8 mouse cellular contexts compared by ENCODE assay signal in genomic region chr19:44314871-44315414, GRCm38 (mm10). TPM values are rescaled to one million over a fixed set of nuclear protein-coding genes. Genes with fewer than 3 reads are reported as not detected.
A peak's percentile ranks its signal among the peaks of the same experiment; 100 is the strongest.
DNase-seq lines count a peak whose midpoint lies in the region; ATAC-seq lines count a peak whose summit lies in the region.

No protein-coding gene starts in this region.

- no peaks in the 10 kb centered on the region for H3K36me3 ChIP-seq in liver, embryonic 13.5 days
- H3K36me3 ChIP-seq in neural tube, embryonic 12.5 days = no peaks in the 10 kb centered on the region

- DNase-seq in urinary bladder, postnatal 25 days (ENCODE audit: low spot score) = peak; percentile 33
- DNase-seq in urinary bladder, adult 2 months (ENCODE audit: low spot score) = no peak
- DNase-seq in cerebellum, adult 8-10 months = peak; percentile 59
- no peak for DNase-seq in liver, embryonic 13.5 days
- no peak for DNase-seq in yolk sac, embryonic 10.5 days (ENCODE audit: low spot score)

- peak; percentile 48 for ATAC-seq in granulocyte monocyte progenitor cell, adult 5-6 weeks (replicated peaks; ENCODE audit: poor library complexity, severe bottlenecking)
- peak; percentile 57 for ATAC-seq in inflammation-experienced regulatory T-cells, adult 6 months
- peak; percentile 45 for ATAC-seq in liver, embryonic 13.5 days (ENCODE audit: low read depth)
- peak; percentile 46; the same call in 1 of the 2 replicates for ATAC-seq in neural tube, embryonic 12.5 days (ENCODE audit: low FRiP score, low read depth)

- 2% methylated on average over 11 of the region's 11 CpGs for WGBS in liver, embryonic 13.5 days (ENCODE audit: insufficient replicate concordance)
- 2% methylated on average over 11 of the region's 11 CpGs for WGBS in neural tube, embryonic 12.5 days

- H3K4me3 ChIP-seq in liver, embryonic 13.5 days (replicated peaks) = peak overlapping the region; percentile 55
- H3K4me3 ChIP-seq in neural tube, embryonic 12.5 days = peak overlapping the region; percentile 48

- peaks cover 37% of the 10 kb centered on the region for H3K4me1 ChIP-seq in liver, embryonic 13.5 days (replicated peaks)
- peaks cover 28% of the 10 kb centered on the region for H3K4me1 ChIP-seq in neural tube, embryonic 12.5 days

- peak overlapping the region; percentile 47 for H3K9ac ChIP-seq in liver, embryonic 13.5 days
- peak overlapping the region; percentile 47 for H3K9ac ChIP-seq in neural tube, embryonic 12.5 days

- H3K4me2 ChIP-seq in liver, embryonic 13.5 days = peak overlapping the region; percentile 74
- H3K4me2 ChIP-seq in neural tube, embryonic 12.5 days (replicated peaks) = peak overlapping the region; percentile 70

- H3K27me3 ChIP-seq in liver, embryonic 13.5 days = no peaks in the 10 kb centered on the region
- no peaks in the 10 kb centered on the region for H3K27me3 ChIP-seq in neural tube, embryonic 12.5 days (replicated peaks)

- no peaks in the 10 kb centered on the region for H3K9me3 ChIP-seq in liver, embryonic 13.5 days (replicated peaks)
- H3K9me3 ChIP-seq in neural tube, embryonic 12.5 days = 0 out of 2 replicates have a peak, but pooled peaks cover 5% of the 10 kb centered on the region

- peak overlapping the region; percentile 63 for H3K27ac ChIP-seq in liver, embryonic 13.5 days
- no peak overlapping the region for H3K27ac ChIP-seq in neural tube, embryonic 12.5 days

RNA-seq across cellular contexts. Expression of gene Scd4, which starts 17.9 kb away (rescaled TPM):
- 0.87 and 1.0 TPM in 2 replicates for polyA plus RNA-seq in urinary bladder, adult 2 months (2012; rRNA removed)
- not detected in 2 replicates for total RNA-seq in granulocyte monocyte progenitor cell, adult 5-6 weeks (2014; fragmentation: Nextera tagmentation)
- total RNA-seq in granulocyte monocyte progenitor cell, adult 5-6 weeks (2017) = 0.22 TPM in 1 of 2 replicates, not detected in the other
- polyA plus RNA-seq in inflammation-experienced regulatory T-cells, adult 6 months (2017; shearing (Covaris generic)) = under 1 TPM; 0.29 to 0.81 (median 0.55) TPM
- polyA plus RNA-seq in liver, embryonic 13.5 days (2015; fragmentation: Nextera tagmentation; extraction: Ambion mirVana) = 0.05 TPM in 1 of 2 replicates, not detected in the other
- 0.05 and 0.08 TPM in 2 replicates for polyA plus RNA-seq in neural tube, embryonic 12.5 days (2016; fragmentation: Nextera tagmentation; extraction: Ambion mirVana)

RNA-seq across cellular contexts. Expression of gene Scd2, which starts 21.5 kb away (rescaled TPM):
- polyA plus RNA-seq in urinary bladder, adult 2 months (2012; rRNA removed) = 121 and 151 TPM in 2 replicates
- 91.6 and 93.4 TPM in 2 replicates for total RNA-seq in granulocyte monocyte progenitor cell, adult 5-6 weeks (2014; fragmentation: Nextera tagmentation)
- total RNA-seq in granulocyte monocyte progenitor cell, adult 5-6 weeks (2017) = 108 and 109 TPM in 2 replicates
- 10 to 100 TPM; 24.8 to 27.3 (median 25.3) TPM for polyA plus RNA-seq in inflammation-experienced regulatory T-cells, adult 6 months (2017; shearing (Covaris generic))
- 73.7 and 106 TPM in 2 replicates for polyA plus RNA-seq in liver, embryonic 13.5 days (2015; fragmentation: Nextera tagmentation; extraction: Ambion mirVana)
- 353 and 371 TPM in 2 replicates for polyA plus RNA-seq in neural tube, embryonic 12.5 days (2016; fragmentation: Nextera tagmentation; extraction: Ambion mirVana)

Comparison
In these comparisons a context has a peak if more than half of its experiments do, and no peak if none do; other contexts are left out.
1. DNase-seq: peak in urinary bladder, postnatal 25 days (single experiment) and cerebellum, adult 8-10 months (single experiment); none in urinary bladder, adult 2 months (single experiment), liver, embryonic 13.5 days (single experiment) and yolk sac, embryonic 10.5 days (single experiment).
2. Peak in every context shown above with its lines, with median percentiles within 50 percentile points of each other: ATAC-seq.